Mouse (Mus musculus) B cell, adult 2 months (primary cell): ENCODE measurements around the gene Sp2.

ENCODE experiments used
- DNase-seq, 2 experiments: peaks; one replicate each; pipeline ENCODE4 v3.0.0; 2022

Sp2 gene

GRCm38 (mm10) chr11:96982859-96983258, at the start of gene Sp2:
Gene Sp2, minus strand, starts transcription at chr11:96982959.
- DNase-seq: no peak

GRCm38 (mm10) chr11:97032499-97032898, 49.7 kb upstream of the Sp2 start:
- no peak for DNase-seq

- no peak for DNase-seq
Measured at GRCm38 (mm10) chr11:97031977-97032376, 49.2 kb upstream of the Sp2 start.

GRCm38 (mm10) chr11:97030426-97030825, 47.7 kb upstream of the Sp2 start:
- DNase-seq: no peak

- DNase-seq: peak; percentile 91
Measured at GRCm38 (mm10) chr11:97029686-97030417, 47.1 kb upstream of the Sp2 start, which contains the start of gene Scrn2. Gene Scrn2, plus strand, starts transcription at chr11:97029938.

- peak; percentile 93 to 95 for DNase-seq
Measured at GRCm38 (mm10) chr11:97025721-97026344, 43.1 kb upstream of the Sp2 start.

- DNase-seq: no peak
Measured at GRCm38 (mm10) chr11:97024977-97025376, 42.2 kb upstream of the Sp2 start.

GRCm38 (mm10) chr11:97021873-97022484, 39.2 kb upstream of the Sp2 start:
- DNase-seq: peak; percentile 89

GRCm38 (mm10) chr11:97021121-97021765, 38.5 kb upstream of the Sp2 start:
- peak in 1 of 2 experiments; percentile 35 for DNase-seq

GRCm38 (mm10) chr11:97019345-97019708, 36.6 kb upstream of the Sp2 start:
- DNase-seq: peak in 1 of 2 experiments; percentile 25

- DNase-seq: peak; percentile 36 to 51
Measured at GRCm38 (mm10) chr11:97018583-97019344, 36.0 kb upstream of the Sp2 start.

- peak; percentile 24 to 38 for DNase-seq
Measured at GRCm38 (mm10) chr11:97017696-97018582, 35.2 kb upstream of the Sp2 start.

- no peak for DNase-seq
Measured at GRCm38 (mm10) chr11:97013121-97013670, 30.4 kb upstream of the Sp2 start, which contains the start of gene Sp6. Gene Sp6, plus strand, starts transcription at chr11:97013394.

GRCm38 (mm10) chr11:97009198-97009790, 26.5 kb upstream of the Sp2 start:
- DNase-seq: no peak

- no peak for DNase-seq
Measured at GRCm38 (mm10) chr11:97007093-97007794, 24.5 kb upstream of the Sp2 start.

GRCm38 (mm10) chr11:97003170-97003569, 20.4 kb upstream of the Sp2 start:
- no peak for DNase-seq

- DNase-seq: no peak
Measured at GRCm38 (mm10) chr11:96997380-96997956, 14.7 kb upstream of the Sp2 start.

- no peak for DNase-seq
Measured at GRCm38 (mm10) chr11:96996773-96997379, 14.1 kb upstream of the Sp2 start.
